Mouse (Mus musculus) liver, embryonic 13.5 days (tissue): ENCODE data around the gene Cfap44. TPM values are rescaled to one million over a fixed set of nuclear protein-coding genes. Genes with fewer than 3 reads are reported as not detected.
A peak's percentile ranks its signal among the peaks of the same experiment; 100 is the strongest.

Experiments
- ATAC-seq: fragments of 200-750 bp; cut with Nextera tagmentation; 2 replicates; pipeline ENCODE4 v1.8.0; 2017; ENCODE audit warnings: low read depth, mild to moderate bottlenecking, moderate number of reproducible peaks, moderate library complexity
- DNase-seq: peaks from one replicate; pipeline ENCODE4 v3.0.0; 2022
- H3K27ac ChIP-seq: fragments of 300-500 bp; sonication (generic); 2 replicates; pipeline ENCODE4 v1.5.1; 2015; ENCODE audit warnings: moderate library complexity, mild to moderate bottlenecking, inconsistent platforms
- H3K27me3 ChIP-seq: fragments of 300-500 bp; sonication (generic); 2 replicates; pipeline ENCODE4 v1.6.1; 2015; ENCODE audit warnings: mild to moderate bottlenecking, inconsistent platforms
- H3K36me3 ChIP-seq: fragments of 300-500 bp; sonication (generic); 2 replicates; pipeline ENCODE4 v1.6.1; 2015; ENCODE audit warnings: mild to moderate bottlenecking, inconsistent platforms
- H3K4me1 ChIP-seq: fragments of 300-500 bp; sonication (generic); replicated peaks from 2 replicates; pipeline ENCODE4 v1.6.1; 2015; ENCODE audit warnings: inconsistent platforms
- H3K4me2 ChIP-seq: fragments of 300-500 bp; sonication (generic); 2 replicates; pipeline ENCODE4 v1.6.1; 2015; ENCODE audit warnings: inconsistent platforms, mild to moderate bottlenecking, moderate library complexity
- H3K4me3 ChIP-seq: fragments of 300-500 bp; sonication (generic); replicated peaks from 2 replicates; pipeline ENCODE4 v1.5.1; 2015; ENCODE audit warnings: mild to moderate bottlenecking, inconsistent platforms
- H3K9ac ChIP-seq: fragments of 300-500 bp; sonication (generic); 2 replicates; pipeline ENCODE4 v1.6.1; 2015; ENCODE audit warnings: mild to moderate bottlenecking, inconsistent platforms
- H3K9me3 ChIP-seq: fragments of 300-500 bp; sonication (generic); replicated peaks from 2 replicates; pipeline ENCODE4 v1.6.1; 2016; ENCODE audit warnings: inconsistent platforms
- WGBS: fragments of 180-500 bp; shearing (Covaris S2); methylation state at CpG from one replicate; pipeline ENCODE4 v1.1.7; 2015; ENCODE audit not compliant: insufficient replicate concordance; 5-methylcytosine and 5-hydroxymethylcytosine counted together
- polyA plus RNA-seq: library from polyadenylated mRNA; unstranded; fragments of >200 nt; fragmentation: Nextera tagmentation; extraction: Ambion mirVana; gene quantifications from 2 replicates; pipeline ENCODE4 v1.2.1, GENCODE M21; 2015

Gene Cfap44
- 0.29 and 0.32 TPM in 2 replicates for polyA plus RNA-seq

DNA sequence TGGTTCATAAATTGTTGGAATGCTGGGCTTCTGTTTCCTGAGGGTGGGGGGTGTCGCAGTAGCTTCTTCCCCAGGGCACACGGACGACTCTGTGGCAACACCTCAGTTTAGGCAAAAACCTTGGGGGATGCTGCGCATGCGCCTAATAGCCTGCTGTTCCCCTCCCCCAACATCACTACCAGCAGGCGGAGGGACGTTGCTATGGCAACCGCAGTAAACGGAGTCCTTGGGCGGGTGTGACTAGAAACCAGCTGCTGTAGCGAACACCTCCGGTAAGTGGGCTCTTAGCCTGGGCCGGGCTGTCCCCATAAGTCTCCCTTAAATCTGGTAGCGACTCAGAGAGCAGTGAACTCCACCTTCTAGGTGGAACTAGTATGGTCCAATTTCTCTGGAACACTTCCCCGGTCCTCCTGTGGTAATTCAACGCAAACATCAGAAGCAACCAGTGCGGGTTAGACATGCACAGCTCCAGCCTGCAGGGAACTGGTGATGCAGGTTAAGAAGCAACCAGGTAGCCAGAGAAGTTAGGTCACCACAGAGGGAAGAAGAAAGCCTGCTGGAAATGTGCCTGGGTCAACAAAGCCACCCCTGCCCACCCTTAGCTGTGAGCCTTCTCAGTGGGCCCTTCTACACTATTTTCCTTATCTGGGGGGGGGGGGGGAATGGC, at the start of gene Cfap44:
Gene Cfap44 (plus strand): TSS at position 220 of the 667 bp plus-strand sequence.
- ATAC-seq = peak; percentile 47; the same call in 1 of the 2 replicates
- 4% methylated on average over 17 of the region's 17 CpGs for WGBS
- Histone ChIP-seq H3K9me3 (no peaks in the 10 kb centered on the region), H3K27me3 (no peaks in the 10 kb centered on the region), H3K36me3 (no peaks in the 10 kb centered on the region), H3K27ac (no peak within 1 kb of the TSS), H3K4me1 (peaks cover 7% of the 10 kb centered on the region), H3K4me2 (peak within 1 kb of the TSS; percentile 47), H3K9ac (no peak within 1 kb of the TSS; the same call in 1 of the 2 replicates), H3K4me3 (peak within 1 kb of the TSS; percentile 20)
- peak; percentile 52 for DNase-seq

DNA sequence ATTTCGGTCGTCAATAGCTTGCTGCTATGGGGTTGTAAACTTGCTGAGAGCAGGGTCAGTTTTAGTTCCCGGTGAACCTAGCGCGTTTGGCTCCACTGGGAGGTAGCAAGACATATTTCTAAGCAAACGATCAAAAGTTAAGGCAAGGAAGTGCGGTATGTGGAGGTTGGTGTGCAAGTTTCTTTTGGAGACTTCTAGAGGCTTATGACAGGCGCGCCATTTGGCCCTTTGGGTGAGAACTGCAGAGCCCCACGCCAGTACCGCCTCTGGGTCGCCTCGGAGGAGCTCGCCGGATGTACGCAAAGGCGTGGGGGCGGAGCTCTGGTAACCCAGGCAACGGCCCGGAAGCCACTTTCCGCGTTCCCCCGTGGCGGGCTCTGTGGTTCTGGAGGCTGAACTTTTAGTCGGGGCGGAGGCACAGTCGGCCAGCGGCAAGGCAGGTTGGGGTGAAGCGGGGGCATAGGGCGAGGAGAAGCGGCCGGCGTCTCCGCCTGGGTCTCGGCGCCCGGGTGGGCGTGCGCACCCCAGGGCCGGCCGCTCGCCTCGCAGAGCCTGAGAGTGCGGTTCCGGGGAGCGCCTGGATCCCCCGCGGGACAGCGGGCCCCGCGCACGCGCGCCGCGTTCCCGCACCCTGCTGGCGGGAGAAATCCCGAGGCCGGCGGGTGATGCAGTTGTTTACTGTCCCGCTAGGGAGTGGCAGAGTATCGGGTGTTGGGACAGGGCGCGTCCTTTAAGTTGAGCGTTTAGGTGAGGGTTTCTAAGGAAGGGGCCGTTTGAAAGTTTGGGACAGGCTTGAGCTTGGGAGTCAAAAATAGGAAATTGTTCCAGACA, 47.3 kb upstream of the Cfap44 start, which contains the start of gene Spice1:
Gene Spice1 (plus strand): TSS at position 51 of the 831 bp plus-strand sequence.
- H3K4me3 ChIP-seq = peak within 1 kb of the TSS; percentile 86
- H3K4me2 ChIP-seq = peak within 1 kb of the TSS; percentile 78
- H3K36me3 ChIP-seq = no peaks in the 10 kb centered on the region
- H3K9me3 ChIP-seq = no peaks in the 10 kb centered on the region
- peak within 1 kb of the TSS; percentile 96 for H3K27ac ChIP-seq
- H3K27me3 ChIP-seq = no peaks in the 10 kb centered on the region
- H3K9ac ChIP-seq = peak within 1 kb of the TSS; percentile 87
- H3K4me1 ChIP-seq = peaks cover 32% of the 10 kb centered on the region
- ATAC-seq = peak; percentile 97
- peak; percentile 91 for DNase-seq
- under 1% methylated on average over 67 of the region's 67 CpGs for WGBS

DNA sequence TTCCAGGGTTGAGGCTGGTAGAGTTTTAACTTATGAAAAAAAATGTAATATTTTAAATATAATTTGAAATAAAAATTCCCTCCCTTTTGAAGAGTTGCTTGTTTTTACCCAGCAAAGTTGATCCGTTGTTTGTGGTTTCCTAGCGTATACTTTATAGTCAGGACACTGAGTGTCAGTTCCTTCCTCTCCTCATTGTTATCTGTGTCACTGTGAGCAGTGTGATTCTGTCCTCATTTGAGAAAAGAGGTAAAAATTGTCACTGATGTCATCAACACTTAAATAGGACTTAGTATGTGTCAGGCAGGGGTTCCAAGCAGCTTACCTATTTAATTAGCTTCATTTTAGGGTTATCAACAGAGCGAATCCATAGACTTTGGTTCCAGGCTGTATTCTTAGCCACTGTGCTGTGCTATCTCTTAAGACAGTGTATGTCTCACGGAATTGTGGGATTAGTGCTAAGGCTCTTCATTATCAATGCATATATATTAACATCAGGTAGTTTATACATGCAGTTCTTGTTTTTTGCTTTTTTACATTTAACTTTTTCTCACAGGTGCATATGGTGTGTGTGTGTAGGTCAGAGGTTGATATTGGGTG, 44.7 kb upstream of the Cfap44 start:
- H3K27me3 ChIP-seq = no peaks in the 10 kb centered on the region
- no peak for DNase-seq
- H3K36me3 ChIP-seq = no peaks in the 10 kb centered on the region
- H3K4me2 ChIP-seq = peak overlapping the region; percentile 48
- peaks cover 32% of the 10 kb centered on the region for H3K4me1 ChIP-seq
- peak overlapping the region; percentile 13; the same call in 1 of the 2 replicates for H3K27ac ChIP-seq
- H3K4me3 ChIP-seq = no peak overlapping the region
- ATAC-seq = no peak
- 21% methylated on average over 4 of the region's 4 CpGs for WGBS
- peak overlapping the region; percentile 51; the same call in 1 of the 2 replicates for H3K9ac ChIP-seq
- H3K9me3 ChIP-seq = no peaks in the 10 kb centered on the region

DNA sequence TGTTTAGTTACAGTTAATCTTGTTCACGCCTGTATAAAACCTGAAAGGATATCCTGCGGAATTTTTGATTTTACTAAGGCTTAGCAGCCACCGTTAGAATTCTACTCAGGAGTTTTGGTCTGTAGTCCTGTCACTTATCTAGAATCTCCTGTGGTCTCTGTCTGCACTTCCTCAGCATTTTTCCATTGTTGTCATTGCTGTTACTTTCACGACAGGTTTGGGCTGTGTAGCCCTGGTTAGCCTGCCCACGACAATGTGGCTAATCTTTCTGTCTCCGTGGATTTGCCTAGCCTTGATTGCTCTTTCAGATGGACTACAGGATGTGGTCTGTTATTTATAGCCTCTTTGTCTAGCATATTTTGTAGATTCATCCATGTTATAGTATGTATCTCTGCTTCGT, 38.3 kb upstream of the Cfap44 start:
- Histone ChIP-seq H3K9ac (no peak overlapping the region), H3K36me3 (peaks cover 9% of the 10 kb centered on the region; the same call in 1 of the 2 replicates), H3K27me3 (no peaks in the 10 kb centered on the region), H3K4me3 (no peak overlapping the region), H3K9me3 (no peaks in the 10 kb centered on the region), H3K4me2 (no peak overlapping the region), H3K27ac (no peak overlapping the region), H3K4me1 (peaks cover 22% of the 10 kb centered on the region)
- DNase-seq (no peak), ATAC-seq (no peak)
- 35% methylated on average over 7 of the region's 7 CpGs for WGBS

DNA sequence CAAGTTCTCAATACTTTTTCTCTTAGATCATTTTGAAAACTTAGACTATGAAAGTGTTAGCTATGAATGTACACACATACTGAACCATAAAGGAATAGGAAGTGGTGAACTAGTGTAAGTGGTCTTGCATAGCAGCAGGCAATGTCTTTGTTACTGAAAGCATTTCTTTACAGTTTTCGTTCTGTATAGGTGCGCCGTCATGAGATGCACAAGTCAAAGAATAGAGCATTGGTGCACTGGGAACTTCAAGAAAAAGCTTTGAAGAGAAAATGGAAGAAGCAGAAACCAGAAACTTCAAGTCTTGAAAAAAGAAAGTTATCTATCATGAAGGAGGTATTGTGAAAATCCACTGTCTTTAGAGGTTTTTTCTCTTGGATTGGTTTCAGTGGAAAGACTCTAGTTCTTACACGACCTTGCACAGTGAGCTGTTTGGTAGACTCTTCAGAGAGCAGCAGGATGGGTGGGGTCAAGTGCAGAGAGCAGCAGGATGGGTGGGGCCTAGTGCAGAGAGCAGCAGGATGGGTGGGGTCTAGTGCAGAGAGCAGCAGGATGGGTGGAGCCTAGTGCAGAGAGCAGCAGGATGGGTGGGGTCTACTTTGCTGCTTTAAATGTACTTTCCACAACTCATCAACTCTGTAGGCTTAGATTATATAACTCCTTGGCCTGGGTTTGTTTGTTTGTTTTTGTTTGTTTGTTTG, 36.9 kb upstream of the Cfap44 start:
- H3K27me3 ChIP-seq = no peaks in the 10 kb centered on the region
- peak overlapping the region; percentile 28 for H3K4me2 ChIP-seq
- peak; percentile 83 for DNase-seq
- ATAC-seq = peak; percentile 100
- H3K9me3 ChIP-seq = no peaks in the 10 kb centered on the region
- no peak overlapping the region for H3K27ac ChIP-seq
- WGBS = 57% methylated on average over 4 of the region's 4 CpGs
- H3K4me3 ChIP-seq = no peak overlapping the region
- no peak overlapping the region for H3K9ac ChIP-seq
- peaks cover 22% of the 10 kb centered on the region for H3K4me1 ChIP-seq
- peaks cover 17% of the 10 kb centered on the region for H3K36me3 ChIP-seq

DNA sequence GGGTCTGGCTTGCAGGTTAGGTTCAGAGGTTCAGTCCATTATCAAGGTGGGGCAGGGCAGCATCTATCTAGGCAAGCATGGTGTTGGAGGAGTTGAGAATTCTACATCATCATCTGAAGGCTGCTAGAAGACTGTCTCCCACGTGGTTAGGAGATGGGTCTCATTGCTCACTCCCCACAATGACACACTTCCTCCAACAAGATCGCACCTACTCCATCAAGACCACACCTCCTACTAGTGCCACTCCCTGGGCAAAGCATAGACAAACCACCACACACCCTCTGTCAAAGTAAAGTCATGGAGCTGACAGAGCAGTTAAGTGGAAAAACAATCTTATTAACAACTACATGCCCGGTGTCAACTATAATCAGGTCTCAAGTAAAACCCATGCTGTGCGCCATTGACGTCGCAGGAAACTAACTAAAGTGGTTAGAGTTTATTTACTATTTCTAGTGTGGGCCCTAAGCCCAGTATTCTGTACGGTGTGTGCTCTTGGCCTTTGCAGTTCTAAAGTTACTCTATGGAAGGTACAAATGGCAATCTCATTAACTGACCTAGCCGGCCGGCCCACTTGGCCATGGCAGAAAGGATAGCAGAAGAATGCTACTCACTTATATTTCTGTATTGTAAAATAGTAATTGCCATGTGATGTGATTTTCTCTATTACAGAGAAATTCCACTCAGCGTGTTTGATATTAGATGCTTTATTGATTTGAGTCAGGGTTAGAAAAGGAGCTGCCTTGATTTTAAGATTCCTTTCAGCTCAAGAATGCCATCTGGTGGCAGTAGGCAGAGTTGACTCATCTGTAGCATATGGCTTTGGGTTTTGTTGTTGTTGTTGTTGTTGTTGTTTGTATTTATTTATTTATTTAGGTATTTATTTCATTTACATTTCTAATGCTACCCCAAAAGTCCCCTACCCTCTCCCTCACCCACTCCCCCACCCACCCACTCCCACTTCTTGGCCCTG, 32.4 kb upstream of the Cfap44 start:
- 82% methylated on average over 10 of the region's 10 CpGs for WGBS
- no peak for ATAC-seq
- DNase-seq = no peak

DNA sequence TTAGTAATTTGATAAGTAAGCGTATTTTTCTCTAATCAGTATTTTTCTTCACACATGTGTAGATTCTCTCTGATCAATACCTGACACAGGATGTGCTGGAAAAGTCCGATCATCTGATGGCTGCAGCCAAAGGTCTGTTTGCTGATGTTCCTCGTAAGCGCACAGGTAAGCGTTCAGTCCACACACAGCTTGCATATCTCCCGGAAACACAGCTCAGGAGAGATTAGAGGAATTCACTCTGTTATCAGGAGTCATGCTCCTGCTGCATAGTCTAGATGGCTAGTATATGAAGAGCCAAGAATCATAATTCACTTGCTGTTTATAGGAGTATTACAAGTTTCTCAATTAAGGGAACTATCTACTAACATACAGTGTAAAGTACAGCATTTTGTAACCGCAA, 29.1 kb upstream of the Cfap44 start:
- no peaks in the 10 kb centered on the region for H3K9me3 ChIP-seq
- DNase-seq (no peak), ATAC-seq (peak; percentile 73)
- H3K27me3 ChIP-seq = no peaks in the 10 kb centered on the region
- no peak overlapping the region for H3K4me2 ChIP-seq
- H3K4me1 ChIP-seq = peaks cover 5% of the 10 kb centered on the region
- no peak overlapping the region for H3K27ac ChIP-seq
- 54% methylated on average over 7 of the region's 7 CpGs for WGBS
- no peak overlapping the region for H3K4me3 ChIP-seq
- H3K36me3 ChIP-seq = peaks cover 35% of the 10 kb centered on the region
- no peak overlapping the region for H3K9ac ChIP-seq

More for the DNA sequence above, 32.4 kb upstream of the Cfap44 start:
- Histone ChIP-seq H3K9me3 (no peaks in the 10 kb centered on the region), H3K27ac (no peak overlapping the region), H3K4me1 (peaks cover 16% of the 10 kb centered on the region), H3K4me2 (no peak overlapping the region), H3K36me3 (peaks cover 30% of the 10 kb centered on the region), H3K9ac (no peak overlapping the region), H3K27me3 (no peaks in the 10 kb centered on the region), H3K4me3 (no peak overlapping the region)

DNA sequence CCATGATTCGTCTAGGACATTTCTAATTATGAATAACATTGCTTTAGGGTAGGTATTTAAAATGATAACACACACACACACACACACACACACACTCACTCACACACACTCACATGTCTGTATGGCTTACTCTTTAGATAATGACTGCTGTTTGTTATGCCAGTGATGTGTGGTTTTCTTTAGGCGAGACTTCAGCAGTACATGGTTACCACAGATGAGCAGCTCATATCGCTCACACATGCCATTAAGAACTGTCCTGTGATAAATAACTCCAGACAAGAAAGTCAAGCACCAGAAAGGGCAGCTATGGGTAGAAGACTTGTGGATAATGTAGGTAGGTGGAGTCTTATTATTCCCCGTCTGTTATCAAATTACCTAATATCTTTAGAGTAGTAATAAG, 19.1 kb upstream of the Cfap44 start:
- WGBS = 58% methylated on average over 4 of the region's 4 CpGs
- Histone ChIP-seq H3K36me3 (peaks cover 46% of the 10 kb centered on the region), H3K4me2 (no peak overlapping the region)

DNA sequence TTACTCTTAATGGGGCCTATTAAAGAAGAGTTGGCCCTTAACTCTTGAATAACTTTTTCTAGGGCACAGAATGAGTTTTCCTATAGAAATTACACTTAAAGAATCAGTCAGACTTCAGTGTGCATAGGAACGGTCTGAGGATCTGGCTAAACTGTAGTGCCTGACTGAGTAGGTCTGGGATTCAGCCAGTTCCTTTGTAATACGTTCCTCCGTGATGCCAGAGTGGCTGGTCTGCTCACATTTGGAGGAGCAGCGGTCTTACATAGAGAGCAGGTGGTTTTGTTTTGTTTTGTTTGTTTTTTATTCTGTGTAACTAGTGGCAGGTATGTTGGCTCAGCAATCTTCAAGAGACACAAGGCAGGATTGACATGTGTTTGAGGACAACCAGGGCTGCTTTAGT, 14.6 kb upstream of the Cfap44 start:
- H3K4me1 ChIP-seq = no peaks in the 10 kb centered on the region
- H3K4me3 ChIP-seq = no peak overlapping the region
- H3K9me3 ChIP-seq = no peaks in the 10 kb centered on the region
- H3K36me3 ChIP-seq = peaks cover 35% of the 10 kb centered on the region
- H3K27me3 ChIP-seq = no peaks in the 10 kb centered on the region
- no peak overlapping the region for H3K4me2 ChIP-seq
- no peak overlapping the region for H3K9ac ChIP-seq
- H3K27ac ChIP-seq = no peak overlapping the region
- WGBS = 87% methylated on average over 4 of the region's 4 CpGs
- no peak for DNase-seq
- no peak for ATAC-seq

More for the DNA sequence above, 19.1 kb upstream of the Cfap44 start:
- Histone ChIP-seq H3K9ac (no peak overlapping the region), H3K27ac (no peak overlapping the region), H3K27me3 (no peaks in the 10 kb centered on the region), H3K9me3 (no peaks in the 10 kb centered on the region), H3K4me3 (no peak overlapping the region), H3K4me1 (no peaks in the 10 kb centered on the region)
- no peak for ATAC-seq
- DNase-seq = no peak

GRCm38 (mm10) chr16:44381578-44381977, 13.0 kb upstream of the Cfap44 start:
- H3K9ac ChIP-seq = no peak overlapping the region
- H3K36me3 ChIP-seq = peaks cover 35% of the 10 kb centered on the region
- H3K4me2 ChIP-seq = no peak overlapping the region
- no peak overlapping the region for H3K27ac ChIP-seq
- 73% methylated on average over 5 of the region's 5 CpGs for WGBS
- no peak overlapping the region for H3K4me3 ChIP-seq
- H3K9me3 ChIP-seq = no peaks in the 10 kb centered on the region
- no peaks in the 10 kb centered on the region for H3K27me3 ChIP-seq
- no peaks in the 10 kb centered on the region for H3K4me1 ChIP-seq
- no peak for DNase-seq
- no peak for ATAC-seq
